Mouse (Mus musculus) adrenal gland, postnatal 10 days (tissue): ENCODE measurements around the gene Zzef1. TPM values are rescaled to one million over a fixed set of nuclear protein-coding genes. Genes with fewer than 3 reads are reported as not detected.

Source experiments
- DNase-seq: peaks from one replicate; pipeline ENCODE4 v3.0.0; 2021; ENCODE audit warnings: mixed read lengths
- total RNA-seq, 2 experiments: library from RNA; stranded (reverse); gene quantifications; 2 replicates each; pipeline ENCODE4 v1.2.3; 2021

The Zzef1 gene
- total RNA-seq, 2 experiments from 2014 or later, result 26.4 to 39.9 TPM

DNA sequence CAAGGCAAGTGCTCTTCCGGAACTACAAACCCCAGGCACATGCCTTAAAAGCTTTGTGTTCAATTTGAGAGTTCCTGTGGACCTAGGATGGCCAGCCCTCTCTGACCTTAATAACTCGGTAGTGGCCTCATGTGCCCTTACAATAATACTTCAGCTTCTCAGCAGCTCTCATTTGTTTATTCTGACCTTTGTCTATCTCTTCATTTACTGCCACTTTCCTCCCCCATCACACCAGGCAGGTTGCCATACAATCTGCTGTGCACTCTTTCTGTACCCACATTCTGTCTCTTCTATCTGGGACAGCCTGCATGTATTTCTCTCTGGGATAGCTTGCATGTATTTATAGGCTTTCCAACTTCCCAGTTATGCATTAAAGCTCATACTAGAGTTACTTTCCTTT is 10.5 kb downstream of the Zzef1 start:
- no peak for DNase-seq

DNA sequence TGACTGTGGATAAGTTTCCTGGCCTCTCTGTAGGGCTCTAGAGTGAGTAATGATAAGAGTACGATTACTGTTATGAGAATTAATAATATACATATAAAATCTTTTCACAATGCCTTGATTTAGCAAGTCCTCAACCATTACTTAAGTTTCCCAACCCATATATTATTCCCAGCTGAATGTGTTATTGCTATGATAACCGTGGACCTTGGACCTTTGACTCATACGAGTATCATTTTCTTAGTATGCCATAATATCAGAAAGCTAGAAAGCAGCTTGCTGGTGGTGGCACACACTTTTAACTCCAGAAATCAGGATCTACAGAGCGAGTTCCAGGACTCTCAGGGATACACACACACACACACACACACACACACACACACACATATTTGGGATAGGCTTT is 12.0 kb downstream of the Zzef1 start:
- DNase-seq, result no peak

DNA sequence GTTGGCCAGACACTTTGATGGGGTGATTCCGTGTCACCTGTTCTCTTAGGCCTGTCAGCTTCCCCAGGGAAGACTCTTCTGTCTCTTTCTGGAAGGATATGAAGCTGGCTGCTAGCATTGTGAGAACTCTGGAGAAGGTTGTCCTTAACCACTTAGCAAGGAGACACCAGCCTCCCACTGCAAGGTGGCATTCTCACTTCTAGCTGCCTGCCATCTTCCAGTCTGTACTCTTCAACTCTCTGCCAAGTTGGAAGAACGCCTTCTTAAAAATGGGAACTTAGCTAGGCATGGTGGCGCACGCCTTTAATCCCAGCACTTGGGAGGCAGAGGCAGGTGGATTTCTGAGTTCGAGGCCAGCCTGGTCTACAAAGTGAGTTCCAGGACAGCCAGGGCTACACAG is 17.7 kb downstream of the Zzef1 start:
- no peak for DNase-seq

DNA sequence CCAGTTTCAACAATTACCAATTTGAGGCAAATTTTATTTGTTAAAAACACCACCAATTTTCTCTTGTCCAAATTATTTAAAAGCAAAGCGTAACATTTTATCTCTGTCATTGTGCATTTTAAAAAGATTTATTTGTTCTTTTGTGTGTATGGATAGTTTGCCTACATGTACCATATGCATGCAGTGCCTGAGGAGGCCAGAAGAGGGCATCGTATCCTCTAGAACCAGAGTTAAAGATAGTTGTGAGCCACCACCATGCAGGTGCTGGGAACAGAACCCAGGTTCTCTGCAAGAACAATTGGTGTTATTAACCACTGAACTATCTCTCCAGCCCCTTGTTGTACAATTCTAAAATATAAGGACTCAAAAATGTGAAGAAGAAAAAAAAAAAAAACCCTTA is 18.2 kb downstream of the Zzef1 start:
- DNase-seq, result no peak

DNA sequence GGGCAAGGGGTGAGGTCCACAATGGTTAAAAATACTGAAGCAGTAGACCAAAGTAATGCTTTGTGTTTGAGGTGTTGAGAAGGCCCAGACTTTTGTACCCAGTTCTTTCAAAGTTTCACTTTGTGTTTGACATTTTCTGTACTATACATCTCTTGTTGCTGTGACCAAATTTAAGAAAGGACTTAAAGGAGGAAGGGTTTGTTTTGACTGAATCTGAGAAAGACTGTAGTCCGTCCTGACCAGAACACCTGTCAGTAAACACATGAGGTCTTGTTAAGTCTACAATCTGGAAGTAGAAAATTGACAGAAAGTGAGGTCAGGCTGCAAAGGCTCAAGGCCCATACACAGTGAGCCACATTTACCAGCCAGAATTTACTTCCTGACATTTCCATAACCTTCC is 20.8 kb downstream of the Zzef1 start:
- no peak for DNase-seq

DNA sequence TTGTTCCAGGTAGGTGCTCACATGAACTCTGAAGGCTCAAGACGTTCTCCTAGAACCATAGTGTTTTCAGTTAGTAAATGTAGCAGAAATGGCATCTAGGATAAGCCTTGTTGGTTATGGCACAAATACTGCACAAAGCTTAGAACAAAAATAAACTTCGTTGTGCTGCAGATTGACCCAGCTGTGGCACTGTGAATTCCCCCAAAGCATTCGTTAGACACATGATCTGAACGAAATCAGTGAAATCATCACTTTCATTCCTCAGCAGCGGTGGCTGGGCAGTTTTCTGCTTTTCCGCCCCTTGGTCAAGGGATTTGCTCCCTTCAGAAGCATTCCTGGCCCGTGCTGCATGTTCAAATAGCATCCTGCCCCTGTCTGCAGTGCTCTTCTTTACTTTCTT is 22.0 kb downstream of the Zzef1 start:
- DNase-seq, result no peak

DNA sequence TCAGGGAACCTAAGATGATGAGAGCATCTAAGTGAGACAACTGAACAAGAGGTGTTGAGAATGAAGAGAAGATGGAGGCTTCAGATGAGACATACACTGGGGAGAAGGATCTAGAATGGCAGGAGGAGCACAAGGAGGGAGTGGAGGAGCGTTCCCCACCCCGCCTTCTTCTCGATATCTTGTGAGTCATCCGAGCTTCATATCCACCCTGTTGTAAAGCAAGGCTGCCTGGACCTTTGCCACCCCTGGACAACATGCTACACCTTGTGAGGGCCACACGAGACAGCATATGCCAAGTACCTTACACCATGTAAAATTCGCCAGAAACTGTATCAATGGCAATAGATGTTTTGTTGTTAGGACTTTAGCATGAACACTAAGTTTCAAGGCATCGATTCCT is 25.0 kb downstream of the Zzef1 start:
- no peak for DNase-seq

DNA sequence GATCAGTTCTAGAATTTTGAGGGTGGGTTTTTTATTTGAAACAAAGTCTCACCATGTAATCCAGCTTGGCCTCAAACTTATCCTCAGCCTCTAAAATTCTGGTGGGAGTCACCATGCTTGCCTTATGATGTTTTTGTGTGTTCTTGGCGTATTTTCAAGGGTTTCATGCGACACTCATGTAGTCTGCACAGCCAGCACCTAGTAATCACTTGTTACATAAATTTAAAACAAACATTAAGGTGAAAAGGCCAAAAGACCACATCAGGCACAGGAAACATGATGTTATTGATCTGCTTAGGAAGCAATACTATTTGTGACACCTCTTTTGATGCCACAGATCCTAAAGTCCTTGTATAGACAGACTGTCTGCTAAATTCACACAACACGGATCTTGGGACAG is 33.8 kb downstream of the Zzef1 start:
- DNase-seq, result no peak

DNA sequence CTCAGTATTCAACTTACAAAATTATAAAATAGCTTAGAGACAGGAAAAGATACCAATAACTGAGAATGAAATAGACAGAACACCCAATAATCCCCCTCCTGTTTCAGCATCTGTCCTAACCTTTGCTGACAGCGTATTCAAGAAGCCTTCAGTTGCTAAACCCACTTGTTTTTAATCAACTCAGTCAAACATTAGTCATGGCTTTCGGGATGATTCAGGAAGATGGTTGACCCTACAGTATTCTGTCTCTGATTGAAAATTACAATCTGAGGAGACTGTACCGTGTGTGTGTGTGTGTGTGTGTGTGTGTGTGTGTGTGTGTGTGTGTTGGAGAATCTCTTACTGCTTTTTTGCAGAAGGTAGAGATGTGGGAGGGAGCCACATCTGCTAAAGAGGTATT is 46.7 kb downstream of the Zzef1 start:
- no peak for DNase-seq

DNA sequence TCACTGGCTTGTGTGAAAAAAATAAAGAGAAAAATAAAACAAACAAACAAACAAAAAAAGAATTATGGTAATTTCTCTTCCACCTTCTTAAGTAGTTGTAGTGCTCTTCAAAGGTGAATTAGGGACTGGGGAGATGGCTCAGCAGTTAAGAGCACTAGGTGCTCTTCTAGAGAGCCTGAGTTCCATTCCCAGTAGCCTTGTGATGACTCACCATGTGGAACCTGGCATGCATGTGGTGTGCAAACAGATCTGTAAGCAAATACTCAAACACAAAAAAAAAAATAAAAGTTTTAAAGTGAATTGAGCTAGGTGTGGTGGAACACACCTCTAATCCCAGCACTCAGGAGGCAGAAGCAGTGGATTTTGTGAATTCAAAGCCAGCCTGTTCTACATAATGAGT is 47.5 kb downstream of the Zzef1 start:
- no peak for DNase-seq

DNA sequence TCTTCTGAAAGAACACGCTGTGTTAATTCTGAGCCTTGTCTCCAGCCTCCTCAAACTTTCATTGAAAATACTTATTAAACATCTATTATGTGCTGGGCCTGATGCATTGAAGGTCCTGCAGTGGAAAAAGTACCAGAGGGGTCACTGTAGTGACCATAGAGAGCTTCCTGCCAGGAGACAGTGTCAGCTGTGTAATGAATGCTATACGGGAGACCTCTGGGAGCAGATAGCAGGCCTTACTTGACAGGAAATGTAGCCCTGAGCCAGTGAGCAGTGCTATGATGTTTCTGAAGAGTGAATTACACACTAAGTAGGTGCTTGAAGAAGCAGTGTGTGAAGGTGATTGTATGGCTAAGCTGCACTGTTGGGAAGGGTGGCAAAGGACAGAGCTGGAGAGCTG is 49.5 kb downstream of the Zzef1 start:
- no peak for DNase-seq

DNA sequence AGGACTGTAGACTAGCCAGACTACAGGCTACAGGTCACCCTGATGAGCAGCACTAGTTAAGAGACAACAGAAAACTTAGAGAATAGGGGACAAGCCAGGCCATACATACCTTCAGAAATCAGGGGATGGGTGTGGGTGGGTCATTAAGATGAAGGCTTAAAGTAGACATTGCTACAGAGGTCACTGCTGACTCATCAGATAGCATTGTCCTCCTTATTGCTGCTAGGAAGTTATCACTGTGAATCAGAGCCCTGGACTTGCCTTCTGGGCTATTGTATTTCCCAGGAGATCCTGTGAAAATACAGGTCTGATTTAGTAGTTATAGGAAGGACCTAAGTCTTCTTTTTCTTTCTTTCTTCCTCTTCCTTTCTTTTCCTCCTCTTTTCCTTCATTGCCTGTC is 50.7 kb downstream of the Zzef1 start:
- DNase-seq, result no peak

DNA sequence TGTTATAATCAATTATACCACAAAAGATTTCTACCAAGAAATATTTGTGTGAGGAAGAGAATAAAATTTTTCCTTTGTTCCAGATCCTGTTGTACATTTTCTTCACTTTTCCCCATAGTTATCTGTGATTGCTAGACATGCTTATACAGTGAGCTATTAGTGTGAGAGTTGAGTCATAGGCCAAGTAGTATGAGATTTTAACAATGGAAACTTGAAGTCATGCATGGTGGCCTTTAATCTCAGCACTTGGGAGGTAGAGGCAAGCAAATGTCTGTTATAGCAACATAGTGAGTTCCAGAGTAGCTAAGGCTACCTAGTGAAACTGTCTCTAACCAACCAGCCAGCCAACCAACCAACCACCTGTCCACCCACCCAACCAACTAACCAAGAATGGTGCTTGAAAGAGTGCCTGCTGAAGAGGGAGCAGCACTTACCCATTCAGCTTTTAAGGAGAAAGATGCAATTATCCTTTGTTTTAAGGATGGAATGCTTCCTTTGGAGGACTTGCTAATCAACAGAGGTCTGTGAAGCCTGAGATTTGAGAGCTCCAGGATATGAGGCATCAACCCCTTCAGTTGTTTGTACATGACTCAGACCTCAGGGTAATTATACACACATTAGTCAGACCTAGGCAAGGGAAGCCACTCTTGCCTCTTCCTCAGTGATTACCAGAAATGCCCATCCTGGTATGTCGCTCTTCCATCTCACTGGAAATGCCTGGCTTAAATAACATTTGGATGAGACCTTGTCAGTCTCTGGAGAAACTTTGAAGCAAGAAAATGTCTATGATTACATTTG is 52.0 kb downstream of the Zzef1 start:
- DNase-seq, result no peak

DNA sequence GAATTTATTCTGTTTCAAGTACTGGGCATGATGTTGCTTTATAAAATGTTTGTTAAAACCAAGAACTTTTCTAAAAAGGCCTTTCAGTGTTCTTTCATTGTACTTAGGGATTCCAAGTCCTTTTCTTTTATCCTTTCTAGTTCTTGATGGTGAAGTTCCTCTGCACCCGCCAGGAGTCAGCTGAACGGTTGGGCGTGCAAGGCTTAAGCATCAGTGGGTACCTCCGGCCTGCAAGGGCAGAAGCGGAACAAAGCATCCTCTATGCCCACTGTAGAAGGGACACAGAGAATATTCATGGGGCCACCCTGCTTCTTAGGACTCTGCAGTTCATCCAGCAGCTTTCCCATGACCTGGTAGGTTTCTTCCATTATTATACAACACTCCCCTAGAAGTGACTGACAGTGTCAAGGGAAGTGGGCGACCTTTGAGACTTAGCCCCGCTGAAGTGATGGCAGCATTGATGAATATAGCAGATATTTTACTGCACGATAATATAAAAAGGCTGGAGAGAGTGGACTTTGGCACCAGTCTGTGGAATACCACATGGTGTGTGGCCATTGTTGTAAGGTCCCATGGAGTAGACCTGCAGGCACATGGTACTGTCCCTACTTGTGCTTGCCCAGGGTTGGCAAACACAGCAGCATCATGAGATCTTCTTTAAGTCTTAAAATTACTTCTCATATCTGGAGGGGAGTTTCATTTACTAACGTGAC is 54.5 kb downstream of the Zzef1 start:
- DNase-seq, result no peak

DNA sequence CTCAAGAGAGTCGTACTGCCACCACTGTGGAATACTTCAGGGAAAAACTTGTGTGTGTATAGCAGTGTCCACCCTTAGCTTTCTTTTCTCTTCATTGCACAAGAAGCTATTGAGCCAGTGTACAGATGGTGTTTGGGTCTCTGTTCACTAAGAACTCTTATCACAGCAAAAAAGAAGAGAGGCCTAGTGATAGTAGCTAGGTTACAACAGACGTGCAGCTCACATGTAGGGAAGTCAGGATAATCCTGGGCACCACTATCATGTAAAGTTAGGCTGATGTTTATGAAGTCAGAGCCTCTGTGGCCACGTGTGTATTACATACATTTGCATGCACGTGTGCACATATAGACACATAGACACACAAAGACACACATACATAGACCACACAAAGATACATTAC is 55.2 kb downstream of the Zzef1 start:
- no peak for DNase-seq

DNA sequence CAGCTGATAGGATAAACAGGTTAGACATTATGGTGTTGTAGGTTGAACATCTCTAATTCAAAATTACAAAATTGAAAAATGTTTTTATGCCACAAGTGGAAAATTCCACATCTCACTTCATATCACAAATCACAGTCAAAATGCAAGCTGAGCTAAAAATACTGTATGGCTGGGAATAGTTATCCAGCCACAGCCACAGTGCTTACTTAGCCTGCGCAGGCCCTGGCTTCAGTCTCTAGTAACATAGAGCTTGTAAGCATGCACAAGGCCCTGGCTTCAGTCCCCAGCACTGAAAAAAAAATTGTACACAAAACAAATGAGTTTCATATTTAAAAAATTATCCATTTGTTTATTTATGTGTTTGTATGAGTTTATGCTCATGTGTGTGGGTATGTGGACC is 56.1 kb downstream of the Zzef1 start:
- no peak for DNase-seq

DNA sequence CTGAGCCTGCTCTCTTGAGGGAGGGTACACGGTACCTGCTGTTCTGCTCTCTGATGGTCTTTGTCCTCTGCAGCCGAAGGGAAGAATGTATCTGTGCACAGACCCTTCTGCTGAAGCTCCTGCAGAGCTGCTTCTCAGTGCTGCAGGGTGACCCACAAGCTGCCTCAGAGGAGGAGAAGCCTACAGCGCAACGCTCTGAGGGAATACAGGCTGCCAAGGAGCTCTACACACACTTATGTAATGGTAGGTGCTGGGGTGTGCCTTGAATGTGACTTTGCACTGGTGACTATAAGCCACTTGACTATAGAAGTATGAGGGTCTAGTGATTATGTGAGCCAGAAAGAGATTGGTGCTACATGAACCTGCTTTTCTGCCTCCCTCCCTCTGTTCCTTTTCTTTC is 57.1 kb downstream of the Zzef1 start:
- no peak for DNase-seq

DNA sequence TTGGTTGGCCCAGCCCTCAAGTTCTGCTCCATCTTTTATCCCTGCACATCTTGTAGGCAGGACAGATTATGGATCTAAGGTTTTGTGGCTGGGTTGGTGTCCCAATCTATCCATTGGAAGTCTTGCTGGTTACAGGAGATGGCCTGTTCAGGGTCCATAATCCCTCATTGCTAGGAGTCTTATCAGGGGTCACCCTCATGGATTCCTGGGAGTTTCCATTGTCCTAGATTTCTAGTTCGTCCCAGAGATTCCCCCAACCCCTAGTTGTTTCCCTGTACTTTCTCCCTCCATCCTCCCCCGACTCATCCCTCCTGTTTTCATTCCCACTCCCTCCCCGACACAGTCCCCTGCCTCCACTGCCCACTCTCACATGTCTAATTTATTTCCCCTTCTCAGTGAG is 58.2 kb downstream of the Zzef1 start:
- no peak for DNase-seq

DNA sequence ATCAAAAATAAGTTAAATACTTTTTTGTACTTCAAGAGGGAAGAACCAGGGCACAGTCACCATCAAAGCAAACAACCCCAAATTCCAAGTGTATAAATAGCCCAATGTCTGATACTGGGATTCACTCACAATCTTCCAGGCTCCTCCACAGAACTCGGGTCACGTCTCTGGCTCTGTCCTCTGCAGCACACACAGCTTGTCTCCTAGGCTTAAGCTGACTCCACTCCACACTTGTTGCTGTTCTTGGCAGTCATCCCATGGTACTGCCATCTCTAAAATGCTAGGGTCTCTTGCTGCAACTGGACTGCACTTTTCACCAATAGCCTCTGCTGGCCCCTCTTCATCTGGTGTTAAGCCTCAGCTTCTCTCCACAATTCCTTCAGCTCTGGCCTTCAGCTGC is 60.7 kb downstream of the Zzef1 start:
- DNase-seq, result no peak

DNA sequence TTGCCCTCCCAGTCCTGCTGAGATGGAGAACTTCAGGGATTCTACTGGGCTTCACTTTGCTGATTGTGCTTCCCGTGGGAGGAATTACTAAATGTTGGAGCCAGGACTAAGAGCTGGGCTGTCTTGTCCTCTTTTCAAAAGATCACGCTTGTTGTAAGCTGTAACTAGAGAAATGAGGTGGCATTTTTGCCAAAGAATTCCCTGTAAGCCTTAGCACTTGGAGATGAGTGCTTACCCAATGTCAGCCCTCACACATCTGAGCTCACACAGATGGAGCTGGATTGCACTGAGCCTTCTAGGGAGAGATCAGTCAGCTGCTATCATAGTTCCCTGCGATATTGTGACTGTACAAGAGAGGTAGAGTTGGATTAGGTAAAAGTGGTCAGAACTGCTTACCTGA is 65.2 kb downstream of the Zzef1 start:
- no peak for DNase-seq

DNA sequence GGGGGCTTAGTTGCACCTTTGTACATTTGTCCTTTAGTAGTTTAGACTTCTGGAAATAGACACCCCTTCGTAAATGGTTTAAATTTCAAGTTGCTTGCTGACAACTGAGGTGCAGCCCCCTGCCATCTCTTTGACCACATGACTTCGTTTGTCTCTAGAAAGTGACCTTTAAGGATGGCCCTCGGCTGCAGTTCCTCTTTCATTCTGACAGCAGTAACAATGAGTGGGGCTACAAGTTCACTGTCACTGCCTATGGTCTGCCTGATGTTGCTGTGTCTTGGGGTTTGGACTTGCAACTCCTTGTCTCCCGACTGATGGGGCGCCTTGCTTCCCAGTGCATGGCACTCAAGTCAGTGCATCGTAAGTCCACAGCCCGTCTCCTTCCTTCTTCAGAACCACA is 70.4 kb downstream of the Zzef1 start:
- DNase-seq, result no peak

DNA sequence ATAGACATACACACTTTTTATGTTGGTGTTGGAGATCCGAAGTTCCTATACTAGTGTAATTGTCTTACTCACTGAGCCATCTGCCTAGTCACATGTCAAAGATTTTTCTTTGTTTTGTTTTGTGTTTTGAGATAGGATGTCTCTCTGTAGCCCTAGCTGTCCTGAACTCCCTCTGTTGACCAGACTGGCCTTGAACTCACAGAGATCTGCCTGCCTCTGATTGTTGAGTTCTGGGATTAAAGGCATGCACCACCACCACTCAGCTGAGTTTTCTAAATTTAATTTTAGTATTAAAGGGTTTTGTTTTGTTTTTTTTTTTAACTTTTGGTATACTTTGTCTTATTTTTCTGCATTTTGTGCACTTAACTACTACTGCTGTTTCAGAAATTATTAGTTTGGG is 76.0 kb downstream of the Zzef1 start:
- no peak for DNase-seq

DNA sequence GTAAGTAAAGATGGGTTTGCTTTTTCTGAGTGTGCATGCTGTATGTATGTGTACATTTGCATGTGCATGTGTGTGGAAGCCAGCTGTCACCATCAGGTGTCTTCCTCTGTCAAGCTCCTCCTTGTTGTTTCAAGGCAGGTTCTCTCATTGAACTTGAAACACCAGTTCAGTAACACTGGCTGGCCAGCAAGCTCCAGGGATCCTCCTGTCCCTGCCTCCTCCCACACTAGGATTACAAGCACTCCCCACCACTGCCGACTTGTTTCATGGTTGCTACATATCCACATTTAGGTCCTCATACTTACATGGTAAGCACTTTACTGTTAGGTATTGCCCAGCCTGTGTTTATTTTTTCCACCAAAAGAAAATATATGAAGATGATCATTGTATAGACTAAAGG is 96.6 kb downstream of the Zzef1 start:
- no peak for DNase-seq

DNA sequence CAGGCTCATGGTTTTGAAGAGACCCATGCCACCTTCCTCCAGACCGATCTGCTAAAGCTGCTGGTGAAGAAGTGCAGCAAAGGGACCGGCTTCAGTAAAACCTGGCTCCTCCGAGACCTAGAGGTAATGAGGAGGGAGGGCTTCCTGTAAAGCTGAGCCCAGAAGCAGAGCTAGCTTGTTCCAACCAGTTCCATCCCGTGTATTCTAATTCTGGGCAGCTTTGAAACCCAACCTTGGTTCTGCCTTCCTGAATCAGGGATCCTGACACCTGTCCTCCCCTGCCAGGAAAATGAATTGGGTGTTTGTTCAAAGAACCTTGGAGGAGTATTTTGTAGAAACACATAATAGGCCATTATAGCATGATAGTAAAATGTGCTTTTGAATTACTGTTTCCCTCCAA is 112.4 kb downstream of the Zzef1 start:
- no peak for DNase-seq
